Mouse (Mus musculus) embryonic facial prominence, embryonic 13.5 days (tissue): ENCODE data around the gene Ralb. TPM values are rescaled to one million over a fixed set of nuclear protein-coding genes. Genes with fewer than 3 reads are reported as not detected.

Experiments used
- ATAC-seq: fragments of 200-750 bp; cut with Nextera tagmentation; 2 replicates; pipeline ENCODE4 v1.8.0; 2017; ENCODE audit warnings: low read depth; ENCODE audit not compliant: insufficient number of reproducible peaks, insufficient read depth, low FRiP score, low TSS enrichment
- H3K27ac ChIP-seq: fragments of 300-500 bp; sonication (generic); 2 replicates; pipeline ENCODE4 v1.5.1; 2015; ENCODE audit warnings: moderate library complexity, mild to moderate bottlenecking, inconsistent platforms
- H3K27me3 ChIP-seq: fragments of 300-500 bp; sonication (generic); 2 replicates; pipeline ENCODE4 v1.6.1; 2015; ENCODE audit warnings: mild to moderate bottlenecking, inconsistent platforms
- H3K36me3 ChIP-seq: fragments of 300-500 bp; sonication (generic); 2 replicates; pipeline ENCODE4 v1.6.1; 2015; ENCODE audit warnings: mild to moderate bottlenecking, inconsistent platforms
- H3K4me1 ChIP-seq: fragments of 300-500 bp; sonication (generic); 2 replicates; pipeline ENCODE4 v1.6.1; 2015; ENCODE audit warnings: inconsistent platforms
- H3K4me2 ChIP-seq: fragments of 300-500 bp; sonication (generic); 2 replicates; pipeline ENCODE4 v1.6.1; 2015; ENCODE audit warnings: moderate library complexity, mild to moderate bottlenecking, inconsistent platforms
- H3K4me3 ChIP-seq: fragments of 300-500 bp; sonication (generic); 2 replicates; pipeline ENCODE4 v1.5.1; 2015; ENCODE audit warnings: mild to moderate bottlenecking, inconsistent platforms
- H3K9ac ChIP-seq: fragments of 300-500 bp; sonication (generic); 2 replicates; pipeline ENCODE4 v1.6.1; 2015; ENCODE audit warnings: mild to moderate bottlenecking, inconsistent platforms
- H3K9me3 ChIP-seq: fragments of 300-500 bp; sonication (generic); 2 replicates; pipeline ENCODE4 v1.6.1; 2016; ENCODE audit warnings: inconsistent platforms
- WGBS: fragments of 180-500 bp; shearing (Covaris S2); methylation state at CpG from one replicate; pipeline ENCODE4 v1.1.7; 2015; ENCODE audit warnings: mixed read lengths; 5-methylcytosine and 5-hydroxymethylcytosine counted together
- polyA plus RNA-seq: library from polyadenylated mRNA; unstranded; fragments of >200 nt; fragmentation: Nextera tagmentation; extraction: Ambion mirVana; gene quantifications from 2 replicates; pipeline ENCODE4 v1.2.1, GENCODE M21; 2015

Gene Ralb
- polyA plus RNA-seq, 1 experiment from 2014 or later, result 117 TPM

GRCm38 (mm10) chr1:119492097-119492496 lies 12.5 kb downstream of the Ralb start:
- ATAC-seq, result no peak
- Histone ChIP-seq H3K4me3 (no peak overlapping the region), H3K9me3 (no peaks in the 10 kb centered on the region), H3K27ac (peak overlapping the region; percentile 17), H3K27me3 (no peaks in the 10 kb centered on the region), H3K9ac (0 out of 2 replicates have a peak overlapping the region, but pooled peaks have one; percentile 11), H3K4me2 (peak overlapping the region; percentile 16; the same call in 1 of the 2 replicates), H3K36me3 (no peaks in the 10 kb centered on the region), H3K4me1 (peaks cover 50% of the 10 kb centered on the region)
- 45% methylated on average over 11 of the region's 11 CpGs for WGBS

DNA sequence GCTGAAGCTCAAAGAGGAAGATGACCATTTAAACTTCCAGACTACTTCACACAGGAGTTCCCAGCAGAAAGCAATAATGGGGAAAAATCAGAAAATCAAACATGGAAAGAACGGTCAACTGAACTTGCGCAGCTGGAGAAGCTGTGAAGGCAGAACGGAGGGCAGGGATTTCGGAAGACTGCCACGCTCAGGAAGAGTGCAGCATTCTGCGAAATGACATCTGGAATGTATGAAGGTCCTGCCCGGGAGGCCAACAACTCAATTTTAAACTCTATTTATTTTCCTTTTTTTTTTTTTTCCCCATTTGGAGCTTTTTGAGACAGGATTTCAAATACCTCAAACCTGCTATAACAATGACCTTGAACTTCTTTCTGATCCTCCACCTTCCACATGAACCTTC lies 13.8 kb downstream of the Ralb start:
- Histone ChIP-seq H3K27ac (peak overlapping the region; percentile 44; the same call in 1 of the 2 replicates), H3K4me3 (no peak overlapping the region), H3K4me1 (peaks cover 62% of the 10 kb centered on the region), H3K4me2 (peak overlapping the region; percentile 18), H3K36me3 (no peaks in the 10 kb centered on the region), H3K9me3 (no peaks in the 10 kb centered on the region), H3K9ac (no peak overlapping the region), H3K27me3 (no peaks in the 10 kb centered on the region)
- 22% methylated on average over 7 of the region's 7 CpGs for WGBS
- no peak for ATAC-seq

DNA sequence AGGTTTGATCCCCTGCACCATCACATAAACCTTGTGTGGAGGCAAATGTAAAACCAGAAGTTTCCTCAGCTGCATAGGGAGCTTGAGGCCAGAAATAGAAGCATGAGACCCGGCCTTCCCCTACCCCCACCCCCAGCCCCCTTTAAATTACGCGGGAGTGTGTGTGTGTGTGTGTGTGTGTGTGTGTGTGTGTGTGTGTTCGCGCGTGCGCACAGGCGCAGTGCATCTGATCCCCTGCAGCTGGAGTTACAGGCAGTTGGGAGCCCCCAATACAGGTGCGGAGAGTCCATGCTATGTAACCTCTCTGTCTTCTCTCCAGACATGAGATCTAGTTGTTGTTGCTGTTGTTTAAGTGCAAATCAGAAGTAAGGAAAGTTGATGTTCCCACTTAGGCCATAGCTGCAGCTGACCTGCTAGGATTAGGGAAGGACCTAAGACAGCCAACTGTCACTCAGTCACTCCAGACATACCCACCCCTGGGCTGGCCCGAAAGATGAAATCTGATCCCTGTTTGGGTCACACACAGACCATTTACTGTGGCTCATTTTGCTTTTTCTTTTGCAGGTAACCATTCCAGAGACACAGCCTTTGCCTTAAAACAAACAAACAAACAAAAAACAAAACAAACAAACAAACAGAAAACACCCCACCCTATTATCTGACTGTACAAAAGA lies 16.5 kb downstream of the Ralb start:
- H3K36me3 ChIP-seq, result no peaks in the 10 kb centered on the region
- no peak for ATAC-seq
- 0 out of 2 replicates have a peak overlapping the region, but pooled peaks have one; percentile 16 for H3K27ac ChIP-seq
- 37% methylated on average over 10 of the region's 10 CpGs for WGBS
- no peaks in the 10 kb centered on the region for H3K9me3 ChIP-seq
- no peaks in the 10 kb centered on the region for H3K27me3 ChIP-seq
- H3K4me2 ChIP-seq, result peak overlapping the region; percentile 30; the same call in 1 of the 2 replicates
- no peak overlapping the region for H3K9ac ChIP-seq
- H3K4me3 ChIP-seq, result no peak overlapping the region
- H3K4me1 ChIP-seq, result peaks cover 62% of the 10 kb centered on the region

- Histone ChIP-seq H3K4me3 (no peak overlapping the region), H3K4me2 (no peak overlapping the region), H3K4me1 (peaks cover 43% of the 10 kb centered on the region), H3K9ac (no peak overlapping the region), H3K27me3 (no peaks in the 10 kb centered on the region), H3K36me3 (peaks cover 12% of the 10 kb centered on the region), H3K9me3 (no peaks in the 10 kb centered on the region), H3K27ac (no peak overlapping the region)
- 21% methylated on average over 2 of the region's 2 CpGs for WGBS
- ATAC-seq, result no peak
These were observed 18.8 kb downstream of the Ralb start for GRCm38 (mm10) chr1:119485825-119486224.

DNA sequence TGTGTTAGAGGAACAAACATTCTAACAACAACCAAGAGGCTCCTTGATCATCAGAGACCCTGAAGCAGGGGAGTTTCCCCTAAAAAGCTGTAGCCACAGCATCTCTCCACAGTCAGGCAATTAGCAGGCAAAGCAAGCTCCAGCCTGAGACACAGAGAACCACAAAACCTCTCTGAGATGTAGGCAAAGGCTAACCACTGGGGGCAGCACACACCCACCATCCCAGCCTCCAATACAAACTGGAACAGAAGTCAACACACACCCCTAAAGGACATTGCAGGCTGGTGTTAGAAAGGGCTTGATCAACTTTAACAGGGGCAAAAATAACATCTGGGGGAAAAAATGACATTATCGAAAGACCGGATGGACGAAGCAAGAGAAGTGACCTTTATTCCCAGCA lies 20.1 kb downstream of the Ralb start:
- no peaks in the 10 kb centered on the region for H3K27me3 ChIP-seq
- peaks cover 29% of the 10 kb centered on the region for H3K4me1 ChIP-seq
- no peak overlapping the region for H3K27ac ChIP-seq
- ATAC-seq, result no peak
- WGBS, result 69% methylated on average over 3 of the region's 3 CpGs
- H3K9me3 ChIP-seq, result no peaks in the 10 kb centered on the region
- H3K4me3 ChIP-seq, result no peak overlapping the region
- H3K36me3 ChIP-seq, result peaks cover 12% of the 10 kb centered on the region
- no peak overlapping the region for H3K9ac ChIP-seq
- no peak overlapping the region for H3K4me2 ChIP-seq

GRCm38 (mm10) chr1:119482891-119483290 lies 21.7 kb downstream of the Ralb start:
- ATAC-seq, result no peak
- no peak overlapping the region for H3K9ac ChIP-seq
- no peak overlapping the region for H3K27ac ChIP-seq
- no peaks in the 10 kb centered on the region for H3K9me3 ChIP-seq
- H3K27me3 ChIP-seq, result no peaks in the 10 kb centered on the region
- H3K36me3 ChIP-seq, result peaks cover 12% of the 10 kb centered on the region
- WGBS, result 68% methylated on average over 3 of the region's 3 CpGs
- peaks cover 20% of the 10 kb centered on the region for H3K4me1 ChIP-seq
- H3K4me3 ChIP-seq, result no peak overlapping the region
- no peak overlapping the region for H3K4me2 ChIP-seq

DNA sequence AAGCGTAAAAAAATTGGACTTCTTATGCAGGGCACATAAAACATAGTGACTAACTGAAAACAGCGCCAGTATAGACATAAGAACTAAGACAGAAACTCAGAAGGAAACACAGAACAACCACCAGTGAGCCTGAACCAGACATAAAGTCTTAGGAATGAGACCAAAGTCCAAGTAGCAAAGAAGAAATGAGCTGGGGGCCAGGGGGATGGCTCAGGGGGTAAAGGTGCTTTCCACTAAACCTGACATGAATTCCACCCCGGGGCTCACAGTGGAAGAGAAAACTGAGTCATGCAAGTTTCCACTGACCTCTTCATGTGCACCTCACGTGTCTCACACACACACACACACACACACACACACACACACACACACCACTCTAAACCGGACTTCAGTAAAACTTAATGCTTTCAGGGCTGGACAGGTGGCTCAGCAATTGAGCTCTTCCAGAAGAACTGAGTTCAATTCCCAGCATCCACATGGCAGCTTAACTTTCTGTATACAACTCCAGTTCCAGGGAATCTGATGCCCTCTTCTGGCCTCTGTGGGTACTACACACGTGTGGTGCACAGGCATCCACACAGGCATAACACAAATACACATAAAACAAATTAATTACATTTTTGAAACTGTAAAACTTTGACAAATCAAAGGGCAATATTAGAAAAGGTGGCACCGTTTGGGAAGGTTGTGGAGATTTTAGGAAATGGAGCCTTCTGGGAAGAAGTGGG lies 23.2 kb downstream of the Ralb start:
- H3K9me3 ChIP-seq, result no peaks in the 10 kb centered on the region
- H3K4me1 ChIP-seq, result peaks cover 10% of the 10 kb centered on the region; the same call in 1 of the 2 replicates
- no peaks in the 10 kb centered on the region for H3K27me3 ChIP-seq
- H3K36me3 ChIP-seq, result peaks cover 18% of the 10 kb centered on the region
- no peak overlapping the region for H3K4me3 ChIP-seq
- 95% methylated on average over 7 of the region's 7 CpGs for WGBS
- no peak for ATAC-seq
- H3K9ac ChIP-seq, result no peak overlapping the region
- H3K4me2 ChIP-seq, result no peak overlapping the region
- H3K27ac ChIP-seq, result no peak overlapping the region

GRCm38 (mm10) chr1:119480678-119481077 lies 23.9 kb downstream of the Ralb start:
- Histone ChIP-seq H3K9me3 (no peaks in the 10 kb centered on the region), H3K4me1 (peaks cover 4% of the 10 kb centered on the region; the same call in 1 of the 2 replicates), H3K4me3 (no peak overlapping the region), H3K36me3 (peaks cover 24% of the 10 kb centered on the region), H3K27me3 (no peaks in the 10 kb centered on the region), H3K9ac (no peak overlapping the region), H3K27ac (no peak overlapping the region), H3K4me2 (no peak overlapping the region)
- WGBS, result 93% methylated on average over 8 of the region's 8 CpGs
- ATAC-seq, result no peak

DNA sequence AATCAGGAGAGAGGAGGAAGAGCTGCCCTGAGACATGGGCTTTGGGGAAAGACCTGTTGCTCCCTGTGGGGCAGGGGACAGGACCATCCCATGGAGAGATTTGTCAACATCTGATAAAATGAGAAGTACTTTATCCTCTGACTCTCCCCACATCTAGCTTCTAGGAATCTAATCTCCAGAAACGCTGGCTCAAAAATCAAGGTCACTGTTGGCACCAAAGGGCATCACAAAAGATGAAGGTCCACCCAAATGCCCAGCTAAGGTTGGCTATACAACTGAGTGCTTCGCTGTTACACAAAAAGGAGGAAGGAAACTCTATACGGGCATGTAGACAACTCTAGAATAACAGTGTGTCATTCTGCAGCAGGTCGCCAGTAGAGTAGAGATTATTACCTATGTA lies 25.0 kb downstream of the Ralb start:
- ATAC-seq, result no peak
- H3K9me3 ChIP-seq, result no peaks in the 10 kb centered on the region
- no peak overlapping the region for H3K4me3 ChIP-seq
- WGBS, result 82% methylated on average over 4 of the region's 4 CpGs
- no peaks in the 10 kb centered on the region for H3K27me3 ChIP-seq
- no peak overlapping the region for H3K9ac ChIP-seq
- no peak overlapping the region for H3K27ac ChIP-seq
- H3K4me2 ChIP-seq, result no peak overlapping the region
- H3K4me1 ChIP-seq, result peaks cover 4% of the 10 kb centered on the region; the same call in 1 of the 2 replicates
- H3K36me3 ChIP-seq, result peaks cover 34% of the 10 kb centered on the region

GRCm38 (mm10) chr1:119476905-119477353 lies 27.7 kb downstream of the Ralb start:
- Histone ChIP-seq H3K9ac (no peak overlapping the region), H3K9me3 (no peaks in the 10 kb centered on the region), H3K4me1 (peaks cover 14% of the 10 kb centered on the region), H3K27ac (no peak overlapping the region), H3K36me3 (peaks cover 39% of the 10 kb centered on the region), H3K4me3 (no peak overlapping the region), H3K27me3 (no peaks in the 10 kb centered on the region), H3K4me2 (no peak overlapping the region)
- WGBS, result 71% methylated on average over 7 of the region's 7 CpGs
- ATAC-seq, result no peak

DNA sequence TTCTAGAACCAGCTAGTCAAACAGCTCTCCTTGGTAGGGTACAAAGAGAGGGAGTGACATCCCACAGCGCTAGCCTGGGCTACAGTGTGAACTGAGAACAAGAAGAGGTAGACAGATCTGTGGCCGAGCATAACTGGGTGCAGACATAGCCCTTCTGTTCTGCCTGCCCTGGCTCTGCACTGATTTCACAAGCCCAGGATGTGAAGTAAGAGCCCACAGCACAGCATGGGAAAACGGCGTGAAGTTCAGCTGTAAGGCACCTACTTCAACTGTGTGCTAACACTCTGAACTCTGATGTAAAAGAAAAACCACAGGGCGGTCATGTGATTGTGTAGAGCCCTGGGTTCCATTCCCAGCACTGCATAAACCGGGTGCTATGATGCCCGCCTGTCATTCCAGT lies 29.9 kb downstream of the Ralb start:
- H3K9me3 ChIP-seq, result no peaks in the 10 kb centered on the region
- H3K36me3 ChIP-seq, result peaks cover 48% of the 10 kb centered on the region
- H3K4me2 ChIP-seq, result no peak overlapping the region
- H3K27me3 ChIP-seq, result no peaks in the 10 kb centered on the region
- ATAC-seq, result no peak
- peaks cover 14% of the 10 kb centered on the region for H3K4me1 ChIP-seq
- H3K27ac ChIP-seq, result no peak overlapping the region
- H3K4me3 ChIP-seq, result no peak overlapping the region
- 85% methylated on average over 7 of the region's 7 CpGs for WGBS
- no peak overlapping the region for H3K9ac ChIP-seq

- 48% methylated on average over 11 of the region's 11 CpGs for WGBS
- Histone ChIP-seq H3K9me3 (no peaks in the 10 kb centered on the region), H3K27me3 (no peaks in the 10 kb centered on the region), H3K4me1 (peaks cover 14% of the 10 kb centered on the region), H3K36me3 (peaks cover 52% of the 10 kb centered on the region), H3K9ac (no peak overlapping the region), H3K4me2 (no peak overlapping the region), H3K27ac (0 out of 2 replicates have a peak overlapping the region, but pooled peaks have one; percentile 11), H3K4me3 (no peak overlapping the region)
- no peak for ATAC-seq
These were observed 31.9 kb downstream of the Ralb start for GRCm38 (mm10) chr1:119472648-119473047.
